Mouse (Mus musculus) intestine, embryonic 14.5 days (tissue): ENCODE data around the gene Arsa. TPM values are rescaled to one million over a fixed set of nuclear protein-coding genes. Genes with fewer than 3 reads are reported as not detected.

Source experiments
- ATAC-seq: fragments of 200-750 bp; cut with Nextera tagmentation; replicated peaks from 2 replicates; pipeline ENCODE4 v1.8.0; 2017; ENCODE audit warnings: low read depth, moderate number of reproducible peaks, moderate TSS enrichment, moderate library complexity; ENCODE audit not compliant: low FRiP score, low TSS enrichment
- DNase-seq: peaks from one replicate; pipeline ENCODE4 v3.0.0-alpha.2; 2018; ENCODE audit warnings: low spot score
- H3K27ac ChIP-seq: fragments of 300-500 bp; sonication (generic); 2 replicates; pipeline ENCODE4 v1.5.1; 2014; ENCODE audit warnings: low read depth, mild to moderate bottlenecking, control low read depth
- H3K27me3 ChIP-seq: fragments of 300-500 bp; sonication (generic); replicated peaks from 2 replicates; pipeline ENCODE4 v1.6.1; 2014; ENCODE audit warnings: low read length, control low read depth; ENCODE audit not compliant: control insufficient read depth, insufficient read depth
- H3K36me3 ChIP-seq: fragments of 300-500 bp; sonication (generic); 2 replicates; pipeline ENCODE4 v1.6.1; 2014; ENCODE audit warnings: low read length, control low read depth; ENCODE audit not compliant: control insufficient read depth, insufficient read depth
- H3K4me1 ChIP-seq: fragments of 300-500 bp; sonication (generic); replicated peaks from 2 replicates; pipeline ENCODE4 v1.6.1; 2014; ENCODE audit warnings: low read length, control low read depth, mixed read lengths; ENCODE audit not compliant: control insufficient read depth, insufficient read depth
- H3K4me2 ChIP-seq: fragments of 300-500 bp; sonication (generic); 2 replicates; pipeline ENCODE4 v1.6.1; 2014; ENCODE audit warnings: low read length
- H3K4me3 ChIP-seq: fragments of 300-500 bp; sonication (generic); 2 replicates; pipeline ENCODE4 v1.5.1; 2014; ENCODE audit warnings: low read depth, low read length, control low read depth, mixed read lengths
- H3K9ac ChIP-seq: fragments of 300-500 bp; sonication (generic); 2 replicates; pipeline ENCODE4 v1.6.1; 2014; ENCODE audit warnings: mild to moderate bottlenecking, low read length
- H3K9me3 ChIP-seq: fragments of 300-500 bp; sonication (generic); 2 replicates; pipeline ENCODE4 v1.6.1; 2016; ENCODE audit warnings: low read length, control low read depth; ENCODE audit not compliant: control insufficient read depth
- WGBS: fragments of 180-500 bp; shearing (Covaris S2); extraction: QIAGEN DNeasy Blood & Tissue Kit; methylation state at CpG from one replicate; pipeline ENCODE4 v1.1.7; 2014; 5-methylcytosine and 5-hydroxymethylcytosine counted together
- polyA plus RNA-seq: library from polyadenylated mRNA; unstranded; fragments of >200 nt; fragmentation: Nextera tagmentation; extraction: Ambion mirVana; gene quantifications from 2 replicates; pipeline ENCODE4 v1.2.1, GENCODE M21; 2014

The Arsa gene
- polyA plus RNA-seq, 1 experiment from 2014 or later, result 15.4 TPM

DNA sequence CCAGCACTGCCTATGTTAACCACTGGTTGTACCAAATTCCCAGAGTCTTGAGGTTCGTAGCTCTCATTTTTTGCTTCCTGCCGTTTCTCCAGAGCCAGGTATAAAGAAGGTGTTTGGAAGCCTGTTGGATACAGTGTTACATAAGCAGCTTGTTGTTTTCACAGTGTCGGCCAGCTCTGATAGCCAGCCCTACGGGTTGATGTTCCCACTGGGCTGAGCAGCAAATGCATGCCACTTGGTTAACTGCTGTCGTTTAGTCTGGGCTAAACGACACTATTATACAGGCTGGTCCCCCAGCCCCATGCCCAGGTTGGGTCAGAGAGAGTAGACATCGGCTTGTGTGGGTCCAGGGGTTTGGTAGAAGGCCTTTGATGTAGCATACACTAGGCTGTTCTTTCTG lies 44.7 kb upstream of the Arsa start:
- ATAC-seq (no peak), DNase-seq (no peak)
- Histone ChIP-seq H3K4me3 (no peak overlapping the region), H3K4me2 (no peak overlapping the region), H3K9me3 (no peaks in the 10 kb centered on the region), H3K36me3 (no peaks in the 10 kb centered on the region), H3K9ac (no peak overlapping the region), H3K27ac (no peak overlapping the region), H3K4me1 (no peaks in the 10 kb centered on the region), H3K27me3 (peaks cover 23% of the 10 kb centered on the region)
- 70% methylated on average over 7 of the region's 7 CpGs for WGBS

DNA sequence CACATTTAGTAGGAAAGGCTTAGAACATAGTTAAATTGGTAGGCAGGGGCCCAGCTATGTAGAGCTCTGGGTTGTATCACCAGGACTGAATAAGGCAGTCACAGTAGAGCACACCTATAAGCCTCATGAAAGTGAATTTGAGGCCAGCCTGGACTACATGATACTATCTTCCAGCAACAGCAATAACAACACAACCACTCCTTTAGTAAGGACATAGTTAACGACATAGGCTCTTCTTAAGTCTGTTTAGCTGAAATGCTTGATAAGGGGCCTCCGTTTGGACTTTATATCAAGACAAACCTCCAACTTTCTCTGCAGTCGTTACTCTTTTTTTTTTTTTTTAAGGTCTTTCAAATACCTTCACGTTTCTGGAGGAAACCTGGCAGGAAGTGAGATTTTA lies 35.5 kb upstream of the Arsa start:
- no peak for ATAC-seq
- H3K9me3 ChIP-seq, result no peaks in the 10 kb centered on the region
- WGBS, result 57% methylated on average over 4 of the region's 4 CpGs

DNA sequence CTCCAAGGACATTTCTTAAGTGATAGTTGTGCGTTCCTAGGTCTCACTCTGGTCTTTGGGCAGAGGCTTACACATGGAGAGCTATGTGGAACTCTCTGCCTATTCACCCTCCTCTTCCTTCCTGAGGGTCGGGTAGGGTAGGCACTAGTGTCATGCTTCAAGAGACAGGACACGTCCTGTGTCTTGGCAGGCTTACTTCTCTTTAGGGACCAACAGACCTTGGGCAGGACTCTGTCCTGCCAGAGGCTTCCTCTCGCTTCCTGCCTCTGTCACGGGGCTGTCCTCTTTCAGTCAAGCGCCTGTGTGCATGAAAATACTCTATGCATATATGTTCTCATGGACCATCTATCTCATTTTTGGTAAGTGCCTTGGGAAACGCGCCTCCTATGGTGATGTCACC lies 30.5 kb upstream of the Arsa start:
- Histone ChIP-seq H3K9me3 (no peaks in the 10 kb centered on the region), H3K4me1 (no peaks in the 10 kb centered on the region), H3K4me2 (no peak overlapping the region), H3K27ac (no peak overlapping the region), H3K9ac (no peak overlapping the region), H3K4me3 (no peak overlapping the region), H3K36me3 (peaks cover 11% of the 10 kb centered on the region; the same call in 1 of the 2 replicates), H3K27me3 (no peaks in the 10 kb centered on the region)
- ATAC-seq (no peak), DNase-seq (no peak)
- WGBS, result 90% methylated on average over 8 of the region's 8 CpGs

More for the DNA sequence above, 35.5 kb upstream of the Arsa start:
- Histone ChIP-seq H3K27me3 (no peaks in the 10 kb centered on the region), H3K4me1 (no peaks in the 10 kb centered on the region), H3K9ac (no peak overlapping the region), H3K4me3 (no peak overlapping the region), H3K4me2 (no peak overlapping the region), H3K27ac (no peak overlapping the region), H3K36me3 (no peaks in the 10 kb centered on the region)
- DNase-seq, result no peak

DNA sequence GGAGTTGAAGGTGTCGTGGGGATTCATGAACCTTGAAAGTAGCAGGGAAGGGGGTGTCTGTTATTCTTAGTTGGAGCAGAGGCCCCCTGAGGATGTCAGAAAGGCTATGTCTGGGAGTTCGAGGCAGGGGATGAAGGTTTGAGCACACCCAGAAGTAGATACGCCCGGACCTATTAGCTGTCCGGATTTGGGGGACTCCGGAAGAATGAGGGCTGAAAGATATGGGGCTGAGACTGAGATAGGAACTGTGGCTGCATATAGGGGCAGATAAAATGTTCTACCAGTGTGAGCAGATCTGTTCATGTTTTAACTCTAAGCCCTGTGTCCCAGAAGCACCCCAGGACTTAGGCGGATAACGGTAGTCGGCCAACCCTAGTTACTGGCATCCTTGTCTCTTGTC lies 27.6 kb upstream of the Arsa start:
- peaks cover 11% of the 10 kb centered on the region; the same call in 1 of the 2 replicates for H3K36me3 ChIP-seq
- ATAC-seq, result no peak
- 92% methylated on average over 9 of the region's 9 CpGs for WGBS

DNA sequence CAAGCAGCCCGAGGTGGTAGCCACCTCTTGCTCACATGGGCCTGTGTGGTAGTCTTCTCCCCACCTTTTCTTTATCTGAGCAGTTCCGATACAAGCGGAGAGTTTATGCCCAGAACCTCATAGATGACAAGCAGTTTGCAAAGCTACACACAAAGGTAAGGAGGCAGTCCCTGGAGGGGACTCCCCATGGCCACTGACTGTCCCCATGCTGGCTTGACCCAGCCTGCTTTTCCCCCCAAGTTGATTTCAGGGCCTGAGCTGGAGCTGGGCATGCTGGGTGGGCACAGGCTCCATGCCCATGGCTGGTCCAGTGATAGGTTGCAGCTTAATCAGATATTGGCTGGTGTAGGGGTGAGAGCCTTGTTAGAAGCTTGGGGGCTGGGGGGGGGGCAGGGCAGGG lies 24.1 kb upstream of the Arsa start:
- WGBS, result 87% methylated on average over 3 of the region's 3 CpGs
- peaks cover 11% of the 10 kb centered on the region; the same call in 1 of the 2 replicates for H3K36me3 ChIP-seq
- H3K9me3 ChIP-seq, result no peaks in the 10 kb centered on the region
- peak overlapping the region; percentile 91; the same call in 1 of the 2 replicates for H3K4me2 ChIP-seq
- DNase-seq (no peak), ATAC-seq (no peak)
- no peak overlapping the region for H3K9ac ChIP-seq
- no peaks in the 10 kb centered on the region; the same call in 1 of the 2 replicates for H3K4me1 ChIP-seq
- no peak overlapping the region for H3K27ac ChIP-seq
- peaks cover 27% of the 10 kb centered on the region for H3K27me3 ChIP-seq
- H3K4me3 ChIP-seq, result no peak overlapping the region

More for the DNA sequence above, 27.6 kb upstream of the Arsa start:
- H3K27me3 ChIP-seq, result peaks cover 6% of the 10 kb centered on the region; the same call in 1 of the 2 replicates
- H3K9ac ChIP-seq, result no peak overlapping the region
- H3K4me1 ChIP-seq, result no peaks in the 10 kb centered on the region
- no peak overlapping the region for H3K4me2 ChIP-seq
- DNase-seq, result no peak
- no peak overlapping the region for H3K27ac ChIP-seq
- no peak overlapping the region for H3K4me3 ChIP-seq
- no peaks in the 10 kb centered on the region for H3K9me3 ChIP-seq

DNA sequence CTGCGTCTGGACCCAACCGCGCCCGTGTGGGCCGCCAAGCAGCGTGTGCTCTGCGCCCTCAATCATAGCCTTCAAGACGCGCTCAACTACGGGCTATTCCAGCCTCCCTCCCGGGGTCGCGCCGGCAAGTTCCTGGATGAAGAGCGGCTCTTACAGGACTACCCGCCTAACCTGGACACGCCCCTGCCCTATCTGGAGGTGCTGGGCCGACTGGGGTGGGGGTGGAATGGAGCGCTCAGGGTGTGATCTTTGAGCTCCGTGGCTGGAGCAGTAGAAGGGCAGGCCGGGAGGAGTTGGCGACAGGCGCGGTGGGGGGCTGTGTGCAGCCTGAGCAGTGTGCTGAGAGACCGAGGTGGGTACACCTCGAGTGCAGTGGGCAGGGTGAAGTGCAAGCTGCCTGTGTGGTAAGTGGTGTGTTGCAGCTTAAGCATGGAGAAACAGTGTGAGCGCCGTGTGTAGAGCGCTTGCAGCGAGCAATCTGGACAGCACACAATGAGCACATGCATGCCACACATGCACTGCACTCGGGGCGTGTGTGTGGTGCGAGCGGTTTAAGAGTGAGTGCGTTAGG lies 23.1 kb upstream of the Arsa start:
- no peak overlapping the region for H3K27ac ChIP-seq
- DNase-seq (peak; percentile 82), ATAC-seq (peak; percentile 70)
- peak overlapping the region; percentile 64 for H3K4me3 ChIP-seq
- H3K36me3 ChIP-seq, result peaks cover 11% of the 10 kb centered on the region; the same call in 1 of the 2 replicates
- WGBS, result 2% methylated on average over 35 of the region's 35 CpGs
- H3K4me2 ChIP-seq, result peak overlapping the region; percentile 91
- no peaks in the 10 kb centered on the region for H3K9me3 ChIP-seq
- peaks cover 27% of the 10 kb centered on the region for H3K27me3 ChIP-seq
- peak overlapping the region; percentile 47 for H3K9ac ChIP-seq
- H3K4me1 ChIP-seq, result no peaks in the 10 kb centered on the region; the same call in 1 of the 2 replicates

DNA sequence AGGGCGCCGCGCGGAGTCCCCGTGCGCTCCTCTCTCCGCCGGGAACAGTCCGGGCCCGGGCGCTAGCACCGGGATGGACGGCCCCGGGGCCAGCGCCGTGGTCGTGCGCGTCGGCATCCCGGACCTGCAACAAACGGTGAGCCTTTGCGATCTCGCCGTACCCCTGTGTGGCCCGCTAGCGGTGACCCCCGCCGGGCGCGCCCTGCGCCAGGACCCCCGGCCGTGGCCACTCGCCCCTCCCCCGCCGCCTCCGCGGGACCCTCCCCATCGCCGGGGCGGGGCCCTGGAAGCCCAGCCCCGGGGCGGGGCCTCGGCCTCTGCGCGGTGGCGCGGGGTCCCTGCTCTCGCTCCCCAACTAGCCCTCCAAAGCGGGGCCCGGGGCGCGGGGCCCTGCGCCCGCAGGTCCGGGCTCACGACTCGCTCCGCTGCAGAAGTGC lies 22.6 kb upstream of the Arsa start:
- Histone ChIP-seq H3K9ac (peak overlapping the region; percentile 47), H3K36me3 (peaks cover 11% of the 10 kb centered on the region; the same call in 1 of the 2 replicates), H3K27ac (no peak overlapping the region), H3K4me3 (peak overlapping the region; percentile 64), H3K27me3 (peaks cover 27% of the 10 kb centered on the region), H3K4me1 (no peaks in the 10 kb centered on the region; the same call in 1 of the 2 replicates), H3K9me3 (no peaks in the 10 kb centered on the region), H3K4me2 (peak overlapping the region; percentile 91)
- peak; percentile 81 for DNase-seq
- peak; percentile 71 for ATAC-seq
- WGBS, result 0% methylated on average over 39 of the region's 60 CpGs

DNA sequence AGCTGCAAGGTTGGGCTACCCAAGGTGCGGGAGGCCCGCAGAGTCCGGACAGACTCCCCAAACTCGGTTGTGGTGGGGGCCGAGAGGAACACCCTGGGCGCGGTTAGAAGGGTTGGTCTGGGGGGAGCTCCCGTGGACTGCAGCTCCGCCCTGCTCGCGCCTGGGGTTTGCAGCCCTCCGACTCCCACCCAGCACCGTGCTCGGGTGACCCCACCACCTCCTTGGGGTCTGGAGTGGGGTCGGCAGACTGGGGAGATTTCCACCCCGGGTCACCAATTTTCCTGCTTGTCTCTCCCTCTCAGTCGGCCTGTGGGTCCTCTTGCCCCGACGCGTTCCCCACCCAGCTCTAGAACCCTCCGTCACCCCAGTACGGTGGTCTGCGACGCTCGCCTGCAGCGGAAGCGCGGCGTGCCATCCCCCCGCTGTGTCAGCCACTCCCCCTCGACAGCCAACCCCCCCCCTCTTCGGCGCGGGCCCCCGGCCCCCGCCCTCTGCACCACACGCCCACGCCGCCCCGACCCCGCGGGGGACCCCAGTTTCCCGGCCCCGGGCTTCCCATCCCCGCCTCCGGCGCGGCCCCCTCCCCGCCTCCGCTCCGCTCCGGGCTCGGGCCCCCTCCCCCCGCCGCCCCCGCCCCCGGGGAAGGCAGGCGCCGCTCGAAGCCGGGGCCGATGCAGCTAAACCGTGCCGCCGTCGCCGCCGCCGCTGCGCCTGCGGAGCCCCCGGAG lies 21.9 kb upstream of the Arsa start, which contains the start of gene Shank3:
Shank3 (plus strand) TSS at position 663 of the 728 bp plus-strand sequence.
- WGBS, result 2% methylated on average over 57 of the region's 72 CpGs
- H3K27me3 ChIP-seq, result peaks cover 27% of the 10 kb centered on the region
- H3K4me2 ChIP-seq, result peak within 1 kb of the TSS; percentile 91
- H3K4me1 ChIP-seq, result no peaks in the 10 kb centered on the region; the same call in 1 of the 2 replicates
- peak within 1 kb of the TSS; percentile 47 for H3K9ac ChIP-seq
- peak; percentile 67 for DNase-seq
- no peaks in the 10 kb centered on the region for H3K9me3 ChIP-seq
- ATAC-seq, result peak; percentile 33
- peak within 1 kb of the TSS; percentile 64 for H3K4me3 ChIP-seq
- peaks cover 11% of the 10 kb centered on the region; the same call in 1 of the 2 replicates for H3K36me3 ChIP-seq
- H3K27ac ChIP-seq, result no peak within 1 kb of the TSS
